In the genomic region with DNA sequence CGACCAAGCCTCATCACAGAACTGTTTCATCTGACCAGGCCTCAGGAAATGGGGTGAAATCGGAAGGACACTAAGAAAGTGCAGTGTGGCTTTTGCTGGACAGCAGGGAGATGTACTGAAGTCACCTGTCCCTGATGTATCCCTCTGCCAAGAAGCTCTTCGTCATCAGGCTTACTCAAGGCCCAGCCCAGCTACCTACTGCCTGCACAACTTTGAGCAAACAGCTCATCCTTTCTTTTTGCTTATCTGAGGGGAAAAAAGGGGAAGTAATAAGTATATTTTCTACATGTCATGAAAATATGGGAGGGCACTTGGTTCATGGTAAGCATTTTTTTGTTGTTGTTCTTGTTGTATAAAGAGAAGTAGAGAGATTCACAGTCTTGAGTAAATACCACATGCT, we compare ENCODE assay signal across 11 mouse cellular contexts.
"Had no signal": no experiment of that assay in that cellular context is flagged by ENCODE, and none has a peak within 500 bp of the region (broad histone marks: within the 10 kb centered on the region; RNA-seq: fewer than 3 reads in every experiment).

No protein-coding gene starts in this region.

- H3K4me1 ChIP-seq: liver, embryonic 15.5 days; lung, embryonic 15.5 days had no signal

- H3K4me3 ChIP-seq: kidney, embryonic 15.5 days; left cerebral cortex, adult 2 months; limb, embryonic 10.5 days; liver, embryonic 15.5 days; lung, embryonic 15.5 days; megakaryocyte, embryonic 14.5 days; midbrain, embryonic 13.5 days had no signal

- H3K27ac ChIP-seq: kidney, embryonic 15.5 days; left cerebral cortex, adult 2 months; limb, embryonic 10.5 days; liver, embryonic 15.5 days; lung, embryonic 15.5 days; midbrain, embryonic 13.5 days had no signal

- H3K9ac ChIP-seq: kidney, embryonic 15.5 days; liver, embryonic 15.5 days; lung, embryonic 15.5 days; midbrain, embryonic 13.5 days had no signal

- DNase-seq: kidney, adult 18-20 months; kidney, postnatal 14 days; right cerebral cortex, postnatal 14 days; thymus, postnatal 36 days had no signal

- H3K36me3 ChIP-seq: kidney, embryonic 15.5 days; limb, embryonic 10.5 days; liver, embryonic 15.5 days; lung, embryonic 15.5 days; midbrain, embryonic 13.5 days had no signal

- ATAC-seq: midbrain, embryonic 13.5 days had no signal

- H3K4me2 ChIP-seq: kidney, embryonic 15.5 days; liver, embryonic 15.5 days; lung, embryonic 15.5 days; midbrain, embryonic 13.5 days had no signal

- H3K27me3 ChIP-seq: kidney, embryonic 15.5 days; liver, embryonic 15.5 days; lung, embryonic 15.5 days; megakaryocyte, embryonic 14.5 days; midbrain, embryonic 13.5 days had no signal

- H3K9me3 ChIP-seq: kidney, embryonic 15.5 days; limb, embryonic 10.5 days; liver, embryonic 15.5 days; lung, embryonic 15.5 days; megakaryocyte, embryonic 14.5 days; midbrain, embryonic 13.5 days had no signal
